Mouse (Mus musculus) olfactory bulb, adult 2 months (tissue): ENCODE measurements around the gene Nxn.

Experiments
- CTCF ChIP-seq: fragments of 200-500 bp; IDR thresholded peaks from 2 replicates; pipeline ENCODE4 v1.5.1; 2012; ENCODE audit warnings: low read depth, mild to moderate bottlenecking, low read length, moderate library complexity; ENCODE audit not compliant: insufficient read depth
- POLR2A ChIP-seq: fragments of 200-500 bp; IDR thresholded peaks from 2 replicates; pipeline ENCODE4 v1.6.1; 2012; ENCODE audit warnings: mild to moderate bottlenecking, low read depth, low read length, moderate library complexity; ENCODE audit not compliant: insufficient read depth

- TF ChIP-seq CTCF = no peak
- no peak for TF ChIP-seq POLR2A
Observed at GRCm38 (mm10) chr11:76279971-76280370, 119.0 kb downstream of the Nxn start.
